Mouse (Mus musculus) right cerebral cortex, postnatal 25 days (tissue): ENCODE results near the gene Dram2.
A peak's percentile ranks its signal among the peaks of the same experiment; 100 is the strongest.
"Not testable (repeated sequence)": the region's sequence is repeated elsewhere in the genome, so short reads cannot be mapped to it uniquely, and the experiment has no call there.

ENCODE experiments used
- DNase-seq: peaks from one replicate; pipeline ENCODE4 v3.0.0; 2022

Gene Dram2

GRCm38 (mm10) chr3:106547171-106547923 lies at the start of gene Dram2, which contains the start of gene Cept1:
Dram2 (plus strand) TSS chr3:106547798.
Cept1 (minus strand) TSS chr3:106547802.
- DNase-seq, result peak; percentile 89

DNA sequence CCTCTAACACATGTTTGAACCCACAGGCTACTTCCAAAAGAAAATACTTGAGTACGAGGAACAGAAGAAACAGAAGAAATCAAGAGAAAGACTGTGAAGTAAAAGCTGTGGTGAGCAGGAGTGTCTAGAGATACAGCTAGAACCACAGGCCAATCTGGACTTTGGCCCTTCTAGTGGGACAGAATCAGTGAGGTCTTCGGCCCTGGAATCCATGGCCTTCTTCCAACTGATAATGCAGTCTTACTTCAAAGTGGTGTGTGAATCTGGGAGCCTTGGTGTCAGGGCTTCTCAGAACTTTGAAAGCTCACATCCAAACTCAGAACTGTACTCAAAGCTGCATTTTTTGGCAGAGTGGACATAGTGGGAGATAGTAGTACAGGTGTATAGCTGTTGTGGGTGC lies 47.1 kb upstream of the Dram2 start:
- DNase-seq, result no peak

GRCm38 (mm10) chr3:106502892-106503291 lies 44.7 kb upstream of the Dram2 start:
- DNase-seq, result no peak

DNA sequence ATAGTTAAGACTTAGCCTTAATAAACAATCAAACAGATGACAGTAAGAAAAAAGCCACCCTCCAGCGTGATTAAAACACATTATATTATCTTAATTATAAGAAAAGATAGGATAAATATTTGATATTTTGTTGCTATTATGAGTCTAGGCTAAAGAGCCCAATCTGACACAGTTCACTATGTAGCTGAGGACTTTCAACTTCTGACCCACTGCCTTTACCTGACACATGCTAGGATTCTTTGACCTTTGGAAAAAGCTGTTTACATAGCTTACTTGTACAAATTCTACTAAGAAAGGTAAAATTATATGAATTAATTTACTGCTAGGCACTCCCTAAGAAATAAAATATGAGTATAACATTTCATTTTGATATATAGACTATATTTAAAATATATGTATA lies 36.9 kb upstream of the Dram2 start:
- DNase-seq, result no peak

GRCm38 (mm10) chr3:106515016-106515415 lies 32.6 kb upstream of the Dram2 start:
- no peak for DNase-seq

GRCm38 (mm10) chr3:106522730-106523129 lies 24.9 kb upstream of the Dram2 start:
- no peak for DNase-seq

DNA sequence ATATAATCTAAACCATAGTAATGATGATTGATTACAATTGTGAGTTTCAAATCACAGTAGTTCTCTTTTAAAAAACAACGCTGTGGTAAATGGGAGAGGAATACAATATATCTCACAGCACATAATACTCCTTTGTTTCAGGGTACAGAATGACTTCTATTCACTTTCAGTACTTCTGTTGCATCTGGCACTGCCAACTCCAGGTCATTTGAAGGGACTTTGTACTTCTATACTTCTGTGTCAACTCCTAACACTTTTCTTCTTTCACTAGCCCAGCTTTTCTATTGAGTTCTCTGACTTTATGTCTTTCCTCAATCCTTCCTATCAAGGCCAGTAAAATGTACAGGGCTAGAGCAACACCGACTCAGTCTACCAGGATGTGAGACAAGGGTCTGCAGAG lies 21.2 kb upstream of the Dram2 start:
- DNase-seq, result no peak

- DNase-seq, result no peak
Observed at GRCm38 (mm10) chr3:106528032-106528431, 19.6 kb upstream of the Dram2 start.

DNA sequence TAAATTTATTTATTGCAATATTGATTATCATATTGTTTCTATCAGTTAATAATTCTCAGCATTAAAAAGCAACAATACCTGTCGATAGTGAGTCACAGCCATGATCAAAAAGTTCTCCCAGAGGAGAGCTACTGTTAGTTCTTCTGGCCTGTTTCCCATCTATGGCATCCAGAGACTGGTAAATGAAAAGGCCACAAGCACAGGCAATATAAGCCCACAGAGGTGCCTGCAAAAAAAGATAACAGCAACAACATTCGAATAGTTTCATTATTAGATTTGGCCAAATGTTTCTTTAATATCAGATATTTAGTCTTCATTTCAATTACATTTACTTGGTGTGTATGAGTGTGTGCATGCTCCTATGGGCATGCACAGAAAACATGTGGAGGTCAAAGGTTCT lies 14.3 kb upstream of the Dram2 start:
- DNase-seq, result no peak

- no peak for DNase-seq
Observed at GRCm38 (mm10) chr3:106544721-106545316, 2.8 kb upstream of the Dram2 start.

- DNase-seq, result no peak
Observed at GRCm38 (mm10) chr3:106547924-106548539, 434 bp downstream of the Dram2 start.

- no peak for DNase-seq
Observed at GRCm38 (mm10) chr3:106548971-106549370, 1.4 kb downstream of the Dram2 start.

DNA sequence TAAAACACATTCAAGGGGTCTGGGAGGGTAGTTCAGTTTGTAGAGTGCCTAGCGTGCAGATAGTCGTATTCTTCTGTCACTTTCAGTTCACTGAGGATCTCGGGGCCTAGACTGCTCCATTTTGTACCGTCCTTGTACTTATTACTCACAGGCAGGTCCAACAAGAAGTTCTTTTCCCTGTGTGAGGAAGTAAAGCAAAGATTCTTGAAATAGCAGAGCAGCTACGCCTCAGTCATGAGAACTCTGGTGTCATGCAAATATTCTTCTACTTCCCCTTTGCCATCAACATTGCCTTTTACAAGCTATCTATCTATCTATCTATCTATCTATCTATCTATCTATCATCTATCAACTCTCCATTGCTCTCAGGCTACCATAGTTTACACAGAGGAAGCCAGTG lies 5.8 kb downstream of the Dram2 start:
- no peak for DNase-seq

DNA sequence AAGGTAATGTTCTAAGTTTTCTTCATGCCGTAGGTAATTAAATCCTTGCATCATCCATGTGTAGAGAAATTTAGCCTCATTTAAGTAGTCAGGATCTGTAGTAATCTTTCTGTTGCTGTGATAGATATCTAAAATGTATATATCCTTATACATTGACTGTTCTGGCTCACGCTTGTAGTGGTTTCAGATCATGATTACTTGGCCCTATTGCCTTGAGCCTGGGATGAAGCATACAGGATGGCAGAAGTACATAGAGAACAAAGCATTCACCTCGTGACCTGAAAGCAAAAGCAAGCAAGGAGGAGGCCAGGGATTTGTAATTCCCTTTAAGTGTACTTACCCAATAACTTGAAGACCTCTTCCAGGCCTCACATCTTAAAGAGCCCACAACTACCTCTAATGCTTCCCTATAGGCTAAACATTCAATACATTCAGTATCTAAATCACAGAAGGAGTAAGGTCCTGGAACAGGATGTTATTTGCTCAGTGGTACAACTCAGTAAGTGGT lies 8.2 kb downstream of the Dram2 start:
- DNase-seq, result no peak

GRCm38 (mm10) chr3:106558271-106558670 lies 10.7 kb downstream of the Dram2 start:
- no peak for DNase-seq

GRCm38 (mm10) chr3:106565876-106566275 lies 18.3 kb downstream of the Dram2 start:
- no peak for DNase-seq

GRCm38 (mm10) chr3:106573191-106573590 lies 25.6 kb downstream of the Dram2 start:
- no peak for DNase-seq

- no peak for DNase-seq
Observed at GRCm38 (mm10) chr3:106579296-106579695, 31.7 kb downstream of the Dram2 start.

- DNase-seq, result not testable (repeated sequence)
Observed at GRCm38 (mm10) chr3:106593631-106594030, 46.0 kb downstream of the Dram2 start.

- no peak for DNase-seq
Observed at GRCm38 (mm10) chr3:106618103-106618502, 70.5 kb downstream of the Dram2 start.
